Mouse (Mus musculus) cerebellum, adult 2 months (tissue): ENCODE results near the gene Plekhn1. TPM values are rescaled to one million over a fixed set of nuclear protein-coding genes. Genes with fewer than 3 reads are reported as not detected.

Source experiments
- DNase-seq, 2 experiments: peaks; one replicate each; pipeline ENCODE4 v3.0.0; 2021
- H3K27ac ChIP-seq: fragments of 200-500 bp; 2 replicates; pipeline ENCODE4 v1.5.1; 2012; ENCODE audit warnings: low read length, control low read depth, inconsistent platforms; ENCODE audit not compliant: insufficient read depth
- H3K27me3 ChIP-seq: fragments of 200-500 bp; 2 replicates; pipeline ENCODE4 v1.6.1; 2012; ENCODE audit warnings: inconsistent platforms, mild to moderate bottlenecking, low read length, moderate library complexity; ENCODE audit not compliant: control insufficient read depth, insufficient read depth
- H3K4me1 ChIP-seq: fragments of 200-500 bp; 2 replicates; pipeline ENCODE4 v1.6.1; 2011; ENCODE audit warnings: low read length; ENCODE audit not compliant: control insufficient read depth, insufficient read depth
- H3K4me3 ChIP-seq: fragments of 200-500 bp; replicated peaks from 2 replicates; pipeline ENCODE3; 2011; ENCODE audit warnings: mild to moderate bottlenecking, low read depth, low read length, control low read depth; ENCODE audit not compliant: insufficient read depth
- CTCF ChIP-seq: fragments of 200-500 bp; IDR thresholded peaks from 2 replicates; pipeline ENCODE4 v1.5.1; 2011; ENCODE audit warnings: low read depth, mild to moderate bottlenecking, control low read depth, low read length, moderate library complexity, borderline replicate concordance; ENCODE audit not compliant: insufficient read depth
- POLR2A ChIP-seq: fragments of 200-500 bp; IDR thresholded peaks from 2 replicates; pipeline ENCODE4 v1.6.1; 2011; ENCODE audit warnings: low read length, control low read depth, borderline replicate concordance; ENCODE audit not compliant: insufficient read depth
- WGBS: fragments of 180-500 bp; shearing (Covaris S2); methylation state at CpG from one replicate; pipeline ENCODE4 v1.1.7; 2018; 5-methylcytosine and 5-hydroxymethylcytosine counted together
- polyA plus RNA-seq: library from polyadenylated mRNA; depleted of rRNA; stranded (reverse); fragments of >200 nt; gene quantifications from 2 replicates; pipeline ENCODE4 v1.2.3, GENCODE M21; 2012

Gene Plekhn1
- polyA plus RNA-seq, 1 experiment = 93.4 TPM

- H3K27me3 ChIP-seq = no peaks in the 10 kb centered on the region
- DNase-seq = no peak
- TF ChIP-seq POLR2A (no peak), CTCF (no peak)
- no peak overlapping the region for H3K4me3 ChIP-seq
- H3K4me1 ChIP-seq = peaks cover 5% of the 10 kb centered on the region; the same call in 1 of the 2 replicates
- WGBS = 91% methylated on average over 2 of the region's 2 CpGs
- H3K27ac ChIP-seq = no peak overlapping the region
These were observed 10.4 kb downstream of the Plekhn1 start for GRCm38 (mm10) chr4:156224276-156224675.

- Histone ChIP-seq H3K4me3 (no peak overlapping the region), H3K27me3 (no peaks in the 10 kb centered on the region), H3K27ac (no peak overlapping the region), H3K4me1 (peaks cover 16% of the 10 kb centered on the region)
- no peak for TF ChIP-seq CTCF
- no peak for TF ChIP-seq POLR2A
- DNase-seq = no peak
- 76% methylated on average over 11 of the region's 11 CpGs for WGBS
These were observed 14.7 kb downstream of the Plekhn1 start for GRCm38 (mm10) chr4:156219936-156220335.

GRCm38 (mm10) chr4:156217838-156218237 is 16.8 kb downstream of the Plekhn1 start:
- no peak for DNase-seq

GRCm38 (mm10) chr4:156217022-156217669 is 17.5 kb downstream of the Plekhn1 start:
- no peak overlapping the region for H3K4me3 ChIP-seq
- H3K4me1 ChIP-seq = peaks cover 16% of the 10 kb centered on the region
- no peak overlapping the region for H3K27ac ChIP-seq
- WGBS = 52% methylated on average over 16 of the region's 16 CpGs
- no peaks in the 10 kb centered on the region for H3K27me3 ChIP-seq
- TF ChIP-seq CTCF (no peak), POLR2A (no peak)
- DNase-seq = no peak

More at GRCm38 (mm10) chr4:156217838-156218237, 16.8 kb downstream of the Plekhn1 start:
- no peaks in the 10 kb centered on the region for H3K27me3 ChIP-seq
- H3K4me3 ChIP-seq = no peak overlapping the region
- peaks cover 16% of the 10 kb centered on the region for H3K4me1 ChIP-seq
- TF ChIP-seq POLR2A (no peak), CTCF (no peak)
- 80% methylated on average over 16 of the region's 16 CpGs for WGBS
- H3K27ac ChIP-seq = no peak overlapping the region

GRCm38 (mm10) chr4:156216196-156216595 is 18.5 kb downstream of the Plekhn1 start:
- Histone ChIP-seq H3K4me1 (peaks cover 16% of the 10 kb centered on the region), H3K4me3 (no peak overlapping the region), H3K27ac (no peak overlapping the region), H3K27me3 (no peaks in the 10 kb centered on the region)
- DNase-seq = no peak
- WGBS = 76% methylated on average over 2 of the region's 2 CpGs
- TF ChIP-seq POLR2A (no peak), CTCF (no peak)

- Histone ChIP-seq H3K27me3 (no peaks in the 10 kb centered on the region), H3K27ac (no peak within 1 kb of the TSS), H3K4me1 (peaks cover 16% of the 10 kb centered on the region), H3K4me3 (no peak within 1 kb of the TSS)
- peak in 1 of 2 experiments; percentile 65 for DNase-seq
- TF ChIP-seq POLR2A (no peak), CTCF (no peak)
- WGBS = 16% methylated on average over 4 of the region's 4 CpGs
These were observed 19.0 kb downstream of the Plekhn1 start, which contains the start of gene Perm1 for GRCm38 (mm10) chr4:156215649-156216048. Gene Perm1 (plus strand): TSS chr4:156215868.

GRCm38 (mm10) chr4:156213134-156213533 is 21.5 kb downstream of the Plekhn1 start:
- H3K4me1 ChIP-seq = peaks cover 16% of the 10 kb centered on the region
- H3K27me3 ChIP-seq = no peaks in the 10 kb centered on the region
- DNase-seq = no peak
- TF ChIP-seq POLR2A (no peak), CTCF (no peak)
- H3K4me3 ChIP-seq = no peak overlapping the region
- WGBS = 91% methylated on average over 13 of the region's 13 CpGs
- H3K27ac ChIP-seq = no peak overlapping the region

GRCm38 (mm10) chr4:156209963-156210635 is 24.6 kb downstream of the Plekhn1 start:
- peaks cover 4% of the 10 kb centered on the region; the same call in 1 of the 2 replicates for H3K4me1 ChIP-seq
- no peaks in the 10 kb centered on the region for H3K27me3 ChIP-seq
- H3K27ac ChIP-seq = no peak overlapping the region
- TF ChIP-seq POLR2A (no peak), CTCF (no peak)
- no peak overlapping the region for H3K4me3 ChIP-seq
- WGBS = 83% methylated on average over 13 of the region's 13 CpGs
- DNase-seq = no peak
